Mouse (Mus musculus) kidney, adult 2 months (tissue): ENCODE data around the gene Tbc1d4. TPM values are rescaled to one million over a fixed set of nuclear protein-coding genes. Genes with fewer than 3 reads are reported as not detected.
A peak's percentile ranks its signal among the peaks of the same experiment; 100 is the strongest.

Source experiments
- DNase-seq: peaks from one replicate; pipeline ENCODE4 v3.0.0; 2021
- H3K27ac ChIP-seq: fragments of 200-500 bp; 2 replicates; pipeline ENCODE4 v1.5.1; 2012; ENCODE audit warnings: low read depth, low read length, control low read depth, inconsistent platforms; ENCODE audit not compliant: insufficient read depth
- H3K27me3 ChIP-seq: fragments of 200-500 bp; replicated peaks from 2 replicates; pipeline ENCODE4 v1.6.1; 2012; ENCODE audit warnings: mild to moderate bottlenecking, moderate library complexity, low read length, inconsistent platforms; ENCODE audit not compliant: control insufficient read depth, insufficient read depth
- H3K36me3 ChIP-seq: fragments of 200-500 bp; 2 replicates; pipeline ENCODE4 v1.6.1; 2012; ENCODE audit warnings: mild to moderate bottlenecking, moderate library complexity, low read length, inconsistent platforms; ENCODE audit not compliant: control insufficient read depth, insufficient read depth
- H3K4me1 ChIP-seq: fragments of 200-500 bp; 2 replicates; pipeline ENCODE4 v1.6.1; 2011; ENCODE audit warnings: low read length; ENCODE audit not compliant: control insufficient read depth, insufficient read depth
- H3K4me3 ChIP-seq: fragments of 200-500 bp; 2 replicates; pipeline ENCODE4 v1.5.1; 2011; ENCODE audit warnings: mild to moderate bottlenecking, low read depth, low read length, control low read depth; ENCODE audit not compliant: insufficient read depth
- CTCF ChIP-seq: fragments of 200-500 bp; conservative IDR thresholded peaks from 2 replicates; pipeline ENCODE4 v1.5.1; 2011; ENCODE audit warnings: low read depth, mild to moderate bottlenecking, control low read depth, low read length, moderate library complexity, mixed read lengths; ENCODE audit not compliant: insufficient read depth, insufficient read length
- POLR2A ChIP-seq: fragments of 200-500 bp; IDR thresholded peaks from one replicate; pipeline ENCODE4 v1.6.1; 2011; ENCODE audit warnings: low read depth, low read length, control low read depth
- WGBS: fragments of 180-500 bp; shearing (Covaris S2); methylation state at CpG from one replicate; pipeline ENCODE4 v1.1.7; 2018; 5-methylcytosine and 5-hydroxymethylcytosine counted together
- polyA plus RNA-seq: library from polyadenylated mRNA; depleted of rRNA; stranded (reverse); fragments of >200 nt; gene quantifications from 2 replicates; pipeline ENCODE4 v1.2.3, GENCODE M21; 2012

Tbc1d4 gene
- polyA plus RNA-seq, 1 experiment, result 8.9 TPM

DNA sequence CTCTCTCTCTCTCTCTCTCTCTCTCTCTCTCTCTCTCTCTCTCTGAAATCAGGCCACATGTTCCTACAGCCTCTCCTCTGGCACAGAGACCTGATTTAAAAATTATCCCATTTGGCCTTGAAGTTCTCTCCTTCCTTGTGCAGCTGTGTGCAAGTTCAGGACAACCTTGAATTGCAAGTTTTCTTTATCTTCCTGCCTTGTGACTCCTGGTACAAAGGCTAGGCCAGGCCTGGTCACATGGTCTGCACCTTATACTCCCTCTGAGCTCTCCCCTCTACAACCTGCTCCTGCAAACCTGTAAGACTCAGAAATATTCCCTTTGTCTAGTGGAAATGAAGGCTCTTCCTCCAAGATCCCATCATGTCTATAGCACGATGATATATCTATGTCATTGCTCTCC lies 36.0 kb upstream of the Tbc1d4 start:
- TF ChIP-seq CTCF (no peak), POLR2A (no peak)
- Histone ChIP-seq H3K27ac (no peak overlapping the region), H3K4me3 (no peak overlapping the region), H3K27me3 (no peaks in the 10 kb centered on the region), H3K4me1 (no peaks in the 10 kb centered on the region), H3K36me3 (no peaks in the 10 kb centered on the region)
- WGBS, result 90% methylated on average over 1 of the region's 1 CpGs
- peak; percentile 11 for DNase-seq

DNA sequence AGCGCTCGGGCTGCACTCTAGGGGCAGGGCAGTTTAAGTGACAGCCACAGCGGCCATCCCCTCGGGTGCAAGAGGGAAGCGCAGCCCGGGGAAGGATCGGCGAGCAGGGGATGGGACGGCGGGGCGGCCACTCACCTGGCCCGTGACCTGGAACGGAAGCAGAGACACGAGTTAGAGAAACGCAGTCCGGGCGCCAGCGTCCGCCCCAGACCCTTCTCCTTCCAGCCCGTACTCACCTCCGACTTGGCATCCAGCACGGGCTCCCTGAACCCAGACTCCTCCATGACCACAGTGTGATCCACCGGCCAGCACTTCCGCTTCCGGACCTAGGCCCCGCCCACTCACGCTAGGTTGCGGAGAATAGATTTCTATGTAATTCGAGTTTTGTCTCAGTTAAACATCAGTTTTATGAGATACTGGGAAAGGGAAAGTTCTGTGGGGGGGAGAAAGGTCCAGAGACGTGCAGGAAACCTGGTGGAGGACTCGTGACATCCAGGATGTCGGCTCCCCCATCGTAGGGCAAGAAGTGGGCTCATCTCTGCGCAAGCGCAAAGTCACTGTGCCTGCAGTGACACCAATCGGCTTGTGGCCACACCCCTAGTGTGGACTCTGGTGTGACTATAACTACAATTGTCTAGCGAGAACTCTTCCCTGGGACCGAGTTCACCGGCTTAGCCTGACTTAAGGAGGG lies 31.3 kb upstream of the Tbc1d4 start, which contains the start of gene Commd6:
Gene Commd6, minus strand, starts transcription at position 534 of the 691 bp plus-strand sequence.
- WGBS, result under 1% methylated on average over 39 of the region's 39 CpGs
- TF ChIP-seq CTCF, result 0 out of 2 replicates have a peak, but pooled peaks have one; percentile 6
- TF ChIP-seq POLR2A, result no peak
- DNase-seq, result peak; percentile 97

DNA sequence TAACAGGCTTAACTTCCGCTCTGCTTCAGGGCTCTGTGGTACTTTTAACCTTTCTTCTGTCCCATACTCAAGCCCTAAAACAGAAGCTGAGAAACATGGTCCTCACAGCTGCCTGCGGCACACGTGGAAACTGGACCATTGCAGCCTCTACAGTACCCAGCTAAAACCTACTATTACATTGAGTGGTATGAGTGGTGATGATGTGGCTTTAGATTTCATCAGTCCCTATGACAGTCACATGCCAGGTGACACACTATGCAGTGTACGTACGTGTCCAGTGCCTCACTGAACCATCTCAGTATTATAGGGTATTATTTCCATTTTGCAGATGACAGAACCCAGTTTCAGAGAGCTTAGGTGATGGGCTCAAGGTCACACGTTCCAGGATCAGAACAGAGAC lies 28.4 kb upstream of the Tbc1d4 start:
- 93% methylated on average over 6 of the region's 6 CpGs for WGBS
- TF ChIP-seq POLR2A, result no peak
- TF ChIP-seq CTCF, result no peak
- no peak overlapping the region for H3K27ac ChIP-seq
- no peak overlapping the region for H3K4me3 ChIP-seq
- DNase-seq, result no peak
- H3K36me3 ChIP-seq, result no peaks in the 10 kb centered on the region; the same call in 1 of the 2 replicates
- H3K27me3 ChIP-seq, result no peaks in the 10 kb centered on the region
- H3K4me1 ChIP-seq, result no peaks in the 10 kb centered on the region

More for the DNA sequence above, 31.3 kb upstream of the Tbc1d4 start, which contains the start of gene Commd6:
- Histone ChIP-seq H3K4me3 (peak within 1 kb of the TSS; percentile 75), H3K27me3 (no peaks in the 10 kb centered on the region), H3K27ac (peak within 1 kb of the TSS; percentile 65), H3K4me1 (no peaks in the 10 kb centered on the region), H3K36me3 (no peaks in the 10 kb centered on the region)

DNA sequence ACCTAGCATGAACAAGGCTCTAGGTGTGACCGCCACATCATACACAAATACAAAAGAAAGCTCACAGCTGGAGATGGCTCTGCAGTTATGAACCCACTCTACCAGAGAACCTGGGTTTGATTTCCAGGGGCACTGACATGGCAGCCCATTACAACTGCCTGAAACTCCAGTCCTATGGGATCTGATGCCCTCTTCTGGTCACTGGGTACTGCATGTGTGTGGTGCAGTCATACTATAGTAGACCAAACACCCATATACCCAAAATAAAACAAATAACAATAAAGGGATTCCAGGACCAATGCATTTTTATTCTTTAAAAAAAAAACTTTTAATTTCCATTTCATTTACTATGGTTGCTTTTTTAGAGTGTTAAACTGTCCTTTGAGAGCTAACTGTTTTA lies 26.8 kb upstream of the Tbc1d4 start:
- Histone ChIP-seq H3K27me3 (no peaks in the 10 kb centered on the region), H3K4me3 (no peak overlapping the region), H3K27ac (no peak overlapping the region), H3K4me1 (no peaks in the 10 kb centered on the region), H3K36me3 (no peaks in the 10 kb centered on the region; the same call in 1 of the 2 replicates)
- DNase-seq, result no peak
- TF ChIP-seq POLR2A (no peak), CTCF (peak; percentile 30; the same call in 1 of the 2 replicates)
- WGBS, result 100% methylated on average over 1 of the region's 1 CpGs

DNA sequence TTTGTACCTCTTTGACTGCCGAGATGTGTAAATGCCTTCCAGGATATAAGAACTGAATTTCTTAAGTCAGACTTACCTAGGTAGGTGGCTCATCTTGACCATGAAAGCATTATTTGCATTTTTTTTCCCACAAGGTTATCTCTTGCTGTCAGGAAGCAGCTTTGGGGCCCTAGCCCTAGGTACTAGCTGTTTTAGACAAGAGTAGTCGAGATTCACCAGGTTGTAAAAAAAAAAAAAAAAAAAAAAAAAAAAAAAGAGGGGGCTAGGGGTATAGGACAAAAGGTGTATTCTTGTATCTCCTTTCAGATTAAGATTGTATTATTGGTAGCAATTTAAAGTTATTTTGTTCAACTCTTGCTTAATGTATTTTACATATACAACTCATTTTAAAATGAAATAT lies 21.6 kb upstream of the Tbc1d4 start:
- no peak for DNase-seq
- TF ChIP-seq CTCF (no peak), POLR2A (no peak)
- WGBS, result 94% methylated on average over 2 of the region's 2 CpGs
- H3K36me3 ChIP-seq, result no peaks in the 10 kb centered on the region; the same call in 1 of the 2 replicates
- no peak overlapping the region for H3K27ac ChIP-seq
- no peaks in the 10 kb centered on the region for H3K27me3 ChIP-seq
- H3K4me3 ChIP-seq, result no peak overlapping the region
- no peaks in the 10 kb centered on the region for H3K4me1 ChIP-seq

DNA sequence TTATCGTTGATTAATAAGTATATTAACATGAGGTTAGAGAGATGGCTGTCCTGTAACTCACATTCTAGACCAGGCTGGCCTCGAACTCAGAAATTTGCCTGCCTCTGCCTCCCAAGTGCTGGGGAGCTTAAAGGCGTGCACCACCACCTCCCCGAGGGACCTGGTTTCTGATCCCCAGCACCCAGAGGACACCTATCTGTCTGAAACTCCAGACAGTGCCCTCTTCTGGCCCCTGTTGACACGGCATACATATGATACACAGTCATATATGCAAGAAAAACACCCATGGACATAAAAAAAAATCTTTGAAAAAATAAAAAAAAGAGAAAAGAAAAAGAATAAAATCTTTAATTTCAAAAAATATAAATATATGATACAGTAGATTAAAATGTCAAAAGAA lies 8.7 kb upstream of the Tbc1d4 start:
- no peak for DNase-seq
- no peak overlapping the region for H3K4me3 ChIP-seq
- no peak overlapping the region for H3K27ac ChIP-seq
- WGBS, result 93% methylated on average over 5 of the region's 5 CpGs
- H3K4me1 ChIP-seq, result no peaks in the 10 kb centered on the region
- no peaks in the 10 kb centered on the region for H3K36me3 ChIP-seq
- H3K27me3 ChIP-seq, result no peaks in the 10 kb centered on the region
- TF ChIP-seq CTCF (no peak), POLR2A (no peak)

DNA sequence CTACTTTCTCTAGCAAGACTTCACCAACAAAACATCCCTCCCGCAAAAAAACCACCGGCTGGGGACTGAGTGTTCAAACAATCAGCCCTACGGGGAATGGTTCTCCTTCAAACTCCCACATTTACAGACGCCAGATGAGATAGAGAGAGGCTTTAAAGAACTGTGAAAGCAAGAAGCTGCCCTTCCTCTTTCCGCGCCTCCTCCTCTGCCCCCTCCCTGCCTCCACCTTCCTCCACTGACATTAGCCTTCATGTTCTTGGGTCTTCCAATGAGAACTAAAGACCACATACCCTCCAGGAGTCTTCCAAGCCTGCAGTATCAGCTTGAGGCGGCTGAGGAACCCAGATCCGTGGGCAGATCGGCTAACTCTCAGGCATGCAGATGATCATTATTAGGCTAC lies 7.2 kb upstream of the Tbc1d4 start:
- TF ChIP-seq CTCF, result no peak
- no peak for TF ChIP-seq POLR2A
- H3K4me1 ChIP-seq, result no peaks in the 10 kb centered on the region
- H3K36me3 ChIP-seq, result no peaks in the 10 kb centered on the region
- H3K27ac ChIP-seq, result no peak overlapping the region
- 81% methylated on average over 9 of the region's 9 CpGs for WGBS
- DNase-seq, result no peak
- no peak overlapping the region for H3K4me3 ChIP-seq
- no peaks in the 10 kb centered on the region for H3K27me3 ChIP-seq

DNA sequence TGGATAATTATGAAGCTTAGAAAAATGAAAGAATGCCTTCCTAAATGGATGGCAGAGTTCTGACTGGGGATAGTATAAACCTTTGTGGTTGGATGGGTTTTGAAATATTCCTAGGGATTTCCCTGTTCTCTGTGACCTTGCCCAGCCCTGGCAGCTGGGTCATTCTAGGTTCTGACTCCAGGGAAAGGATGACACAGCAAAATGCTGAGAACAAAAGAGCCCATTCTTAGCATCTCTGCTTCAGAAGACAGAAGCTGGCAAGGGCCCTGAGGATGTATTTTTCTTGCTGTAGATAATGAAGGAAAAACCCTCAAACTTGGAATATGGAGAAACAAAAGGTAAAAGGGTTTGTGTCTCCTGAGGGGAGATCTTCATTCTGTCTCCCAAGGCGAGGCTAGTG lies 4.2 kb upstream of the Tbc1d4 start:
- Histone ChIP-seq H3K4me3 (no peak overlapping the region), H3K36me3 (no peaks in the 10 kb centered on the region), H3K4me1 (no peaks in the 10 kb centered on the region), H3K27ac (no peak overlapping the region), H3K27me3 (no peaks in the 10 kb centered on the region)
- TF ChIP-seq POLR2A, result no peak
- no peak for TF ChIP-seq CTCF
- no peak for DNase-seq
- WGBS, result 85% methylated on average over 1 of the region's 1 CpGs
